Mouse (Mus musculus): ENCODE data around the gene Olfr623. TPM values are rescaled to one million over a fixed set of nuclear protein-coding genes. Genes with fewer than 3 reads are reported as not detected.

Gene Olfr623
- not detected in 2 replicates for total RNA-seq (2015; ENCODE audit: low replicate concordance)
- not detected in 2 replicates for total RNA-seq (2017; ENCODE audit: low replicate concordance)

DNA sequence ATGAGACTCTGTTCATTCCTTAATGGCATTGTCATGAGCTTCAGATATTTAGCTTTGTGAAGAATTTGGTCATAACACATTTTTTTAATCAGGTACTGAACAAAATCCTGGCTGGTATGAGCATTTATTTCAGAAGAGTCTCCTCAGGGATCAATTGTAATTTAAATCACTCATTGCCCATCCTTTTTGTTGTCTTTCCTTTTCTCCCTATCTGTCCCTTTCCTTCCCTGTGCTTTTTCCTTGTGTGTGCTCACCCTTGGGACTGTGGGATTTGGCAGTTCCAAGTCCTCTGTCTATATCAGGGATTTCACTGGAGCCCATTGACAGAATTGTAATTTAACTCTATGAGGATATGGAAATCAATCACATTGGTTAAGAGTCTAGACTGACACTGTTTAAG is at the start of gene Olfr623:
TSS of gene Olfr623 (minus strand) at position 101 of the 400 bp plus-strand sequence.
- ATAC-seq (replicated peaks; ENCODE audit: low FRiP score, poor library complexity, severe bottlenecking) = no peak

DNA sequence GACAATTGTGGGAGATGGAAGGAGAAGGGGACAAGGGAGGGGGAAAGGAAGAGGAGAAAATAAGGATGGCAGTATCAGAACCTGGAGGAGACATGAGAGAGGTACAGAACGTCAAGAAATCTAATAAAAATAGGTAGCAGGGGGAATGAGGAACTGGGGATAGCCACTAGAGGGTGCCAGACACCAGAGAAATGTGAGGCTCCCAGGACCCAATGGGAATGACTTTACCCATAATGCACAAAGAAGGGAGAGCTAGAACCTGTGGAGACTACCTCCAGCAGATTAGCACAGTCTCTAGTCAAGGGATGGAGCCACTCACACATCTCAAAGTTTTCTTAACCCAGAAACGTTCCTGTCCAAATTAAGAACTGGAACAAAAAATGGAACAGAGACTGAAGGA is 48.5 kb upstream of the Olfr623 start:
- ATAC-seq (replicated peaks; ENCODE audit: low FRiP score, poor library complexity, severe bottlenecking) = peak; percentile 81

DNA sequence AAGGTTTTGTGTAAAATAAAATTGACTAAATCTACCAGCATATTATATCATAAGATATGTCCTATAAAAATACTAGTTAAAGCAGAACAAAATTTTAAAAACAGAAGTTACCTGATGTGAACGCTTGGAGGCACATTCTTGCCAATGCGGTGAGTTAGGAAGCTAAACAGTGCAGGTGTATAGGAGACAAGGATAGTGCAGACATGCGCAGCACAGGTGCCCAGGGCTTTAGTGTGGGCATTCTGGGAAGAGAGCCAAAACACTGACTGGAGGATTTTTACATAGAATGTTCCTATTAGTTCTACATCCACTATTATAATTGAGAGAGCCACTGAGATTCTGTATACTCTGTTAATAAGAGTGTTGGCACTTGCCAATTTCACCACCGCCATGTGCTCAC is 36.0 kb upstream of the Olfr623 start:
- ATAC-seq (replicated peaks; ENCODE audit: low FRiP score, poor library complexity, severe bottlenecking) = 0 out of 2 replicates have a peak, but pooled peaks have one; percentile 3

DNA sequence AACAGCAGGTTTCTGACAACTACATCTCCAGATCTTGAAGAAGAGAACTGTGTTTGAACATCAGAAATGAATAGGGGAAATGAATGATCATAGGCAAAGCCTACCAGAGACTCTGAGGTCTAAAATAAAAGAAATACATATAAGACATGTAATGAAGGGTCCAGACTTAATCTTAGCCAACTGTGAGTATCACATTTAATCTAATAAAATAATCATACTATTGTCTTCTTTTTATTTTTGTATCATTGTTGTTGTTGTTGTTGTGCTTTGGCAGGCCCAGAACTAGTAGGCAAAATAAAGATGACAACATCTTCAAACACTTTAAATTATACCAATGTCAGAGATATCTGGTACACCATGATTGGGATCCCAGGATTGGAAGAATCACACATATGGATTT is 18.9 kb upstream of the Olfr623 start, which contains the start of gene Olfr625-ps1:
TSS of gene Olfr625-ps1 (plus strand) at position 301 of the 400 bp plus-strand sequence.
- no peak for ATAC-seq (replicated peaks; ENCODE audit: low FRiP score, poor library complexity, severe bottlenecking)

DNA sequence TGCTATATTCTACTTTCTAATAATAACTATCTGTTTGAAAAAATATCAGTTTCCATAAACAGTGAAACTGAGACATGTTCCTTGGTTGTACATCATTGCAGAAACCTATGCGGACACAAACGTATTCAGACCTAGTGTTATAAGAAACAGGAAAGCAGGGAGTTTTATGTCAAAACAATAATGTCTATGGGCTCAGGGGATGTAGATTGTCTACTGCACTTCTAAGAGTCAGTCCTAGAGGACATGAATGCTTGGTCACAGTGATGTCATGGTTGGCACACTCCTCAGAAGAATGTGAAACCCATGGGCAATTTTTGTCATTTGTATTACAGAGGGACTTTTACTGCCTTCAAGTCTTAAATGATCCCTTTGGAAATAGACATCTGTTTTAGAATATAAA is 7.6 kb upstream of the Olfr623 start, which contains the start of gene Olfr624:
TSS of gene Olfr624 (minus strand) at position 101 of the 400 bp plus-strand sequence.
- no peak for ATAC-seq (replicated peaks; ENCODE audit: low FRiP score, poor library complexity, severe bottlenecking)

DNA sequence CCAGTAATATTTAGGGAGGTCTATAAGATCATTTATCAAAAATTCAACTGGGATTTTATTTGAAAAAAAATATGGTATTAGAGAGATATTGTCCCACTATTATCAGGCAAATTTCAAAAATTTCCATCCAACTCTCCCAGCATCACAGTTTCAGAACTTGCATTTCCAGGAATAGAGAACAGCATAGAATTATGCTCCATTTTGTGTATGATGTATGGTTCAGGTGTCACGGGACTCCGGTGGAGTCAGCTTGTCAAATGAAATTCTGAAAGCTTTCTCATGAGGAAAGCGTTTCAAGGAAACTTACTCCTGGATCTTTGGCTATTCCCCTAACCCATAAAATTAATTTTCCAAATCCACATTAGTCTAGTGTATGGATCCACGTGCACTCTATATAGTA is 19.4 kb downstream of the Olfr623 start:
- ATAC-seq (replicated peaks; ENCODE audit: low FRiP score, poor library complexity, severe bottlenecking) = no peak

DNA sequence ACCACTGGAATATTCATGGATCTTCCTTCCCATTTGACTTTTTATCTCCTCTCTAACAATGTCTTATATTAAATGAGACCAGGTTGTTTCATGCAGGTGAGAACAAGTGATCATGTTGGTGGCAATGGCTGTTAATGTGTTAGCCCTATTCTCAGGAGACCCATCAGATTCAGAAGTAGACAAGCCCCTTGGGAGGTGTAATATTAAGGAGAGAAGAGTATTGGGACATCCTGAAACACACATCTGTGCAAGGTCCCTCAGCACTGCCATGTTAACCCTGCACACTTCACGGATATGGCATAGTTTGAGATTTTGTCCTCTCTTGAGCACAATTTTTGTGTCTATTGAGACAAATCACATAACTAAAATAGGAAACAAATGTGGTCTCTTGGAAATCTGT is 20.9 kb downstream of the Olfr623 start, which contains the start of gene Olfr622:
TSS of gene Olfr622 (minus strand) at position 101 of the 400 bp plus-strand sequence.
- ATAC-seq (replicated peaks; ENCODE audit: low FRiP score, poor library complexity, severe bottlenecking) = no peak

DNA sequence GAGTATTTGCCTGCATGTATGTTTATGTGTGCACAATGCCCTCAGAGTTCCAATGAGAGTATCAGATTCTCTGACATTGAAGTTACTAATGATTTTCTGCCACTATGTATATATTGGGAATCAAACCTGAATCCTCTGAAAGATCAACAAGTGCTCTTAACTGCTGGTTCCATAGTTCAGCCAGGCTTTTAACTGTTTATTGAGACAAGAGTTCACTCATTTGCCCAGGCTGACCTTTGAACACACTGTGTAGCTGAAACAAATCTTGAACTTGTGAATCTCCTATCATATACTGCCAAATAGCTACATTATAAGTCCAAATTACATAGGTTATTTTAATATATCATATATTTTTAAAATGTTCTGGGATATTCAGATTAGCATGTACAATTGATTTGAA is 26.7 kb downstream of the Olfr623 start:
- no peak for ATAC-seq (replicated peaks; ENCODE audit: low FRiP score, poor library complexity, severe bottlenecking)

DNA sequence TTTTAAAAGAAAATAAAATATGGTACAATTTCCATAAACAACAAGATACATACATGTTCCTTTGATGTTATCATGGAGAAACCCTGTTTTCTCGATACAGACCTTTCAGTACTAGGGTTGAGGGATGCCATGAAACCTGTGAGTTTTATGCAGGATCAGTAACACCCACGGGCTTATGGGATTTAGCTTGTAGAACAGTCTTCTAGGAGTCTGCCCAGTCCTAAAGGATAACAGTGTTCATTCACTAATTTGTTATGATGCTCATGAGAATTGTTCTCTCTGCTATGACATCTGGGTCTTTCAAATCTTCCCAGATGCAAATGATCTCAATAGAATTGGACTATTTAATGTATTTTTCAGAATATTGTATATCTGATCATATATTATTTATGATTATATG is 51.1 kb downstream of the Olfr623 start, which contains the start of gene Olfr620:
TSS of gene Olfr620 (minus strand) at position 101 of the 400 bp plus-strand sequence.
- ATAC-seq (replicated peaks; ENCODE audit: low FRiP score, poor library complexity, severe bottlenecking) = no peak

Other genes with a start within 250 kb of the Olfr623 start
Only the 30 nearest of the 34 such genes appear.
- not detected in 2 replicates for gene Olfr605, start 218.3 kb downstream of the Olfr623 start, total RNA-seq (2015; ENCODE audit: low replicate concordance)
- gene Olfr605, start 218.3 kb downstream of the Olfr623 start, total RNA-seq (2017; ENCODE audit: low replicate concordance) = not detected in 2 replicates
- gene Olfr606, start 214.7 kb downstream of the Olfr623 start, total RNA-seq (2015; ENCODE audit: low replicate concordance) = not detected in 2 replicates
- not detected in 2 replicates for gene Olfr606, start 214.7 kb downstream of the Olfr623 start, total RNA-seq (2017; ENCODE audit: low replicate concordance)
- gene Olfr607, start 199.5 kb downstream of the Olfr623 start, total RNA-seq (2015; ENCODE audit: low replicate concordance) = not detected in 2 replicates
- not detected in 2 replicates for gene Olfr607, start 199.5 kb downstream of the Olfr623 start, total RNA-seq (2017; ENCODE audit: low replicate concordance)
- not detected in 2 replicates for gene Olfr608, start 193.8 kb downstream of the Olfr623 start, total RNA-seq (2015; ENCODE audit: low replicate concordance)
- gene Olfr608, start 193.8 kb downstream of the Olfr623 start, total RNA-seq (2017; ENCODE audit: low replicate concordance) = not detected in 2 replicates
- gene Olfr609, start 165.6 kb downstream of the Olfr623 start, total RNA-seq (2015; ENCODE audit: low replicate concordance) = not detected in 2 replicates
- gene Olfr609, start 165.6 kb downstream of the Olfr623 start, total RNA-seq (2017; ENCODE audit: low replicate concordance) = not detected in 2 replicates
- not detected in 2 replicates for gene Olfr610, start 151.6 kb downstream of the Olfr623 start, total RNA-seq (2015; ENCODE audit: low replicate concordance)
- gene Olfr610, start 151.6 kb downstream of the Olfr623 start, total RNA-seq (2017; ENCODE audit: low replicate concordance) = not detected in 2 replicates
- gene Olfr611, start 142.9 kb downstream of the Olfr623 start, total RNA-seq (2015; ENCODE audit: low replicate concordance) = not detected in 2 replicates
- gene Olfr611, start 142.9 kb downstream of the Olfr623 start, total RNA-seq (2017; ENCODE audit: low replicate concordance) = not detected in 2 replicates
- not detected in 2 replicates for gene Olfr612, start 121.0 kb downstream of the Olfr623 start, total RNA-seq (2015; ENCODE audit: low replicate concordance)
- not detected in 2 replicates for gene Olfr612, start 121.0 kb downstream of the Olfr623 start, total RNA-seq (2017; ENCODE audit: low replicate concordance)
- not detected in 2 replicates for gene Olfr613, start 115.6 kb downstream of the Olfr623 start, total RNA-seq (2015; ENCODE audit: low replicate concordance)
- gene Olfr613, start 115.6 kb downstream of the Olfr623 start, total RNA-seq (2017; ENCODE audit: low replicate concordance) = not detected in 2 replicates
- not detected in 2 replicates for gene Olfr615, start 107.6 kb downstream of the Olfr623 start, total RNA-seq (2015; ENCODE audit: low replicate concordance)
- not detected in 2 replicates for gene Olfr615, start 107.6 kb downstream of the Olfr623 start, total RNA-seq (2017; ENCODE audit: low replicate concordance)
- not detected in 2 replicates for gene Olfr616, start 94.6 kb downstream of the Olfr623 start, total RNA-seq (2015; ENCODE audit: low replicate concordance)
- not detected in 2 replicates for gene Olfr616, start 94.6 kb downstream of the Olfr623 start, total RNA-seq (2017; ENCODE audit: low replicate concordance)
- gene Olfr617, start 90.6 kb downstream of the Olfr623 start, total RNA-seq (2015; ENCODE audit: low replicate concordance) = not detected in 2 replicates
- not detected in 2 replicates for gene Olfr617, start 90.6 kb downstream of the Olfr623 start, total RNA-seq (2017; ENCODE audit: low replicate concordance)
- gene Olfr618, start 73.6 kb downstream of the Olfr623 start, total RNA-seq (2015; ENCODE audit: low replicate concordance) = not detected in 2 replicates
- gene Olfr618, start 73.6 kb downstream of the Olfr623 start, total RNA-seq (2017; ENCODE audit: low replicate concordance) = not detected in 2 replicates
- not detected in 2 replicates for gene Olfr619, start 63.1 kb downstream of the Olfr623 start, total RNA-seq (2015; ENCODE audit: low replicate concordance)
- gene Olfr619, start 63.1 kb downstream of the Olfr623 start, total RNA-seq (2017; ENCODE audit: low replicate concordance) = not detected in 2 replicates
- not detected in 2 replicates for gene Olfr620, start 51.2 kb downstream of the Olfr623 start, total RNA-seq (2015; ENCODE audit: low replicate concordance)
- gene Olfr620, start 51.2 kb downstream of the Olfr623 start, total RNA-seq (2017; ENCODE audit: low replicate concordance) = not detected in 2 replicates
- gene Olfr622, start 21.0 kb downstream of the Olfr623 start, total RNA-seq (2015; ENCODE audit: low replicate concordance) = not detected in 2 replicates
- not detected in 2 replicates for gene Olfr622, start 21.0 kb downstream of the Olfr623 start, total RNA-seq (2017; ENCODE audit: low replicate concordance)
- not detected in 2 replicates for gene Olfr624, start 7.5 kb upstream of the Olfr623 start, total RNA-seq (2015; ENCODE audit: low replicate concordance)
- gene Olfr624, start 7.5 kb upstream of the Olfr623 start, total RNA-seq (2017; ENCODE audit: low replicate concordance) = under 0.01 and 0.13 TPM in 2 replicates
- gene Olfr625-ps1, start 19.0 kb upstream of the Olfr623 start, total RNA-seq (2015; ENCODE audit: low replicate concordance) = not detected in 2 replicates
- gene Olfr625-ps1, start 19.0 kb upstream of the Olfr623 start, total RNA-seq (2017; ENCODE audit: low replicate concordance) = not detected in 2 replicates
- gene Olfr243, start 51.0 kb upstream of the Olfr623 start, total RNA-seq (2015; ENCODE audit: low replicate concordance) = not detected in 2 replicates
- gene Olfr243, start 51.0 kb upstream of the Olfr623 start, total RNA-seq (2017; ENCODE audit: low replicate concordance) = not detected in 2 replicates
- not detected in 2 replicates for gene Olfr628, start 66.7 kb upstream of the Olfr623 start, total RNA-seq (2015; ENCODE audit: low replicate concordance)
- gene Olfr628, start 66.7 kb upstream of the Olfr623 start, total RNA-seq (2017; ENCODE audit: low replicate concordance) = not detected in 2 replicates
- not detected in 2 replicates for gene Olfr629, start 81.2 kb upstream of the Olfr623 start, total RNA-seq (2015; ENCODE audit: low replicate concordance)
- gene Olfr629, start 81.2 kb upstream of the Olfr623 start, total RNA-seq (2017; ENCODE audit: low replicate concordance) = not detected in 2 replicates
- gene Olfr630, start 93.6 kb upstream of the Olfr623 start, total RNA-seq (2015; ENCODE audit: low replicate concordance) = not detected in 2 replicates
- not detected in 2 replicates for gene Olfr630, start 93.6 kb upstream of the Olfr623 start, total RNA-seq (2017; ENCODE audit: low replicate concordance)
- gene Olfr69, start 107.9 kb upstream of the Olfr623 start, total RNA-seq (2015; ENCODE audit: low replicate concordance) = 0.84 and 2.5 TPM in 2 replicates
- 1.7 TPM in 1 of 2 replicates, not detected in the other for gene Olfr69, start 107.9 kb upstream of the Olfr623 start, total RNA-seq (2017; ENCODE audit: low replicate concordance)
- gene Olfr68, start 116.0 kb upstream of the Olfr623 start, total RNA-seq (2015; ENCODE audit: low replicate concordance) = 2.9 TPM in 1 of 2 replicates, not detected in the other
- 0.83 and 2.8 TPM in 2 replicates for gene Olfr68, start 116.0 kb upstream of the Olfr623 start, total RNA-seq (2017; ENCODE audit: low replicate concordance)
- 0.84 TPM in 1 of 2 replicates, not detected in the other for gene Olfr67, start 128.1 kb upstream of the Olfr623 start, total RNA-seq (2015; ENCODE audit: low replicate concordance)
- gene Olfr67, start 128.1 kb upstream of the Olfr623 start, total RNA-seq (2017; ENCODE audit: low replicate concordance) = 1.5 and 3.3 TPM in 2 replicates
- 26,042 and 29,427 TPM in 2 replicates for gene Hbb-bt, start 150.3 kb upstream of the Olfr623 start, total RNA-seq (2015; ENCODE audit: low replicate concordance)
- 7,139 and 8,294 TPM in 2 replicates for gene Hbb-bt, start 150.3 kb upstream of the Olfr623 start, total RNA-seq (2017; ENCODE audit: low replicate concordance)
- 118,402 and 120,100 TPM in 2 replicates for gene Hbb-bs, start 164.4 kb upstream of the Olfr623 start, total RNA-seq (2015; ENCODE audit: low replicate concordance)
- 41,622 and 62,915 TPM in 2 replicates for gene Hbb-bs, start 164.4 kb upstream of the Olfr623 start, total RNA-seq (2017; ENCODE audit: low replicate concordance)
- not detected in 2 replicates for gene Hbb-bh2, start 176.8 kb upstream of the Olfr623 start, total RNA-seq (2015; ENCODE audit: low replicate concordance)
- not detected in 2 replicates for gene Hbb-bh2, start 176.8 kb upstream of the Olfr623 start, total RNA-seq (2017; ENCODE audit: low replicate concordance)
- not detected in 2 replicates for gene Hbb-bh1, start 179.5 kb upstream of the Olfr623 start, total RNA-seq (2015; ENCODE audit: low replicate concordance)
- not detected in 2 replicates for gene Hbb-bh1, start 179.5 kb upstream of the Olfr623 start, total RNA-seq (2017; ENCODE audit: low replicate concordance)
- gene Hbb-y, start 189.5 kb upstream of the Olfr623 start, total RNA-seq (2015; ENCODE audit: low replicate concordance) = not detected in 2 replicates
- not detected in 2 replicates for gene Hbb-y, start 189.5 kb upstream of the Olfr623 start, total RNA-seq (2017; ENCODE audit: low replicate concordance)